Mouse (Mus musculus) adipose tissue, adult 10 weeks (tissue): Measurements from ENCODE around the gene Fam227a. TPM values are rescaled to one million over a fixed set of nuclear protein-coding genes. Genes with fewer than 3 reads are reported as not detected.

Experiments
- polyA plus RNA-seq: library from polyadenylated mRNA; stranded (reverse); fragments of 350-450 nt; fragmentation: Illumina TruSeq; extraction: RNeasy Lipid Tissue Mini Kit (QIAGEN cat#74804); gene quantifications from one replicate; pipeline ENCODE4 v1.2.3, GENCODE M21; 2014; ENCODE audit warnings: low read depth, low replicate concordance

The Fam227a gene
- 5.0 TPM for polyA plus RNA-seq

DNA sequence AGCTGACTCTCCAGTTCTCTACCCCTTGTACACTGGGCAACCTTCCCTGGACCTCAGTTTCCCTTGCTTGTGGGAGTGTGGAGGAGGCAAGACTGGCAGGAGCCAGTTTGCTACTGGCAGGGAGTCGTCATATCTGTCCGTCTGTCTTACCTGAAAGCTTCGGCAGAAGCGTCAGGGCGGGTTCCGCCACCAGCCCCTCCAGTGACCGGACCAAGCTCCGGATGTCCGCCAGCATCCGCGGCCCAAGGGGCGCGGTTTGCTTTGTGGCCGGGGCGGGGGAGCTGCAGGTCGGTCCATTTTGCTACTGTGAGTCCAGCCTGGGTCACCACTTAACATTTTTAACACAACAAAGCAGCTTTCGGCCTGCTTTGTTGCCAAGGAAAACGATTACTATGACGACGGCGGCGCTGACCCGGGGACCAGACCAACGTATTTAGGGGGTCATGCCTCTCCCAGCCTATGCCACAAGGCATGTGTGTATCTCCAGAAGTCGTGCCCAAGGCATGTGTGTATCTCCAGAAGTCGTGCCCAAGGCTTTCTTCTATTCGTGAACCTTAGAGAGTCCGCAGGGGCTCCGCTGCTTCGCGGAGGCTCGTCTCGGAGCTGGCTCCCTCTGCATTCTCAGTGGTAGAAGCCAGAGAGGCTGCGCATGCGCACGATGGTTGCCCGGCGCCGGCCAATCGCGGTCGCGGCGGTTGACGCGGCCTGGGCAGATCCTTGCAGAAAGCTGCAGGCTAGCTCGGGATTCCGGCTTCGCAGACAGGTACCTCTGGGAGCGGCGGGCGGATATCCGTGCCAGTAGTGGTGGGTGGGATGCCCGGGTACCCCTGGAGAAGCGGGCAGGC is at the start of gene Fam227a, which contains the start of gene Cby1:
TSS of gene Fam227a (minus strand) at position 426 of the 845 bp plus-strand sequence.
TSS of gene Cby1 (plus strand) at position 669 of the 845 bp plus-strand sequence.

DNA sequence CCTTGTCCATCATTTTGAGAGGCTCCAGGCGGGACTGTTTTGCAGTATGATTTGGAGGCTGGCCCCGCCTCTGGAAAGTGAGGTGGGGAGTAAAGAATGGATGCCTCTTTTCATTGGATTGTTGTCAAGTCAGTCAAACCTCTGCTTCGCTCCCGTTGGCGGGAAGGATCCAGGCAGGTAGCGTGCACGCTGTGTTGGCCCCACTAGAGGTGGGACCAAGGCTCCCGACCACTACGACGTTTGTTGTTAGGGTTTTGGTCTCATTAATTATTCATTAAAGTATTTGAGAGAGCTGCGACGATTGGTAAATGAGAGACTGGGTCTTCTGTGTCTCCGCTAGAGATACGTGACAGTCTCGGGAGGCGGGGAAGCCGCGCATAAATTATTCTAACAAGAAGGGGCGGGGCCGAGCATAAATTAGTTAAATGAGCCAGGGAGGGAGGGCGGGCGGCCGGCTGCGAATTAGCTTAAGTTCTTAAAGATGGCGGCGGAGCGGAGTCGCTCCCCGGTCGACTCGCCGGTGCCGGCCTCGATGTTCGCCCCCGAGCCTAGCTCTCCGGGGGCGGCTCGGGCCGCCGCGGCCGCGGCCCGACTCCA is 31.8 kb upstream of the Fam227a start, which contains the start of gene Gtpbp1:
TSS of gene Gtpbp1 (plus strand) at position 420 of the 597 bp plus-strand sequence.

DNA sequence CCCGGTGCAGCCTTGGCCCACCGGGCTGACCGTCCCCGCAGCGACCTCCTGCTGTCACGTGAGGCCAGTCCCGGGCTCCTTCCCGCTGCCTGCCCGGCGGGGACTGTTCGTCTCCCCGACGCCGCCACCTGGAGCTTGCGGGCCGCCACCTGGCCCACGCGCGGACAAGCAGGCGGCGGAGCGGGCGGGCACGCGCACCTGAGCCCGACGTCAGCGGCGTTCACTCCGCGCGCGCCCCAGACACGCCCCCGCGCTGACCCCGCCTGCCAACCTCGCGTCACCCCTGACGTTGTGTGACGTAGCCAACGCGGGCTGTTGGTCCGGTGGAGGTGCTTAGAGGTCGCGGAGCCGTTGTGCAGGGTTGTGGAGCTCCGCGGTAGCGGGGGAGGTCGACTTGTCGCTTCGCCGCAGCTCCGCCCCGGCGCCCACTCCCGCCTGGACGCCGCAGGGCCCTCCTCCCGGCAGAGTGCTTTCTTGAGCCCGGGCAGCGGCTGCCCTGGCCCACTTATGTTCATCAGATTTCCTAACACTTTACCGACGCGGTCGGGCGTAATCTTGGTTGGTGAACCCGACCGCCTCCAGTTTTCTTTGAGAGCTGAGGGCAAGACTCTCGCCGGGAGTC is 29.0 kb upstream of the Fam227a start, which contains the start of gene Josd1:
TSS of gene Josd1 (minus strand) at position 274 of the 622 bp plus-strand sequence.

GRCm38 (mm10) chr15:79670249-79670971 is 11.7 kb upstream of the Fam227a start, which contains the start of gene Tomm22:
Gene Tomm22, plus strand, starts transcription at chr15:79670861.

DNA sequence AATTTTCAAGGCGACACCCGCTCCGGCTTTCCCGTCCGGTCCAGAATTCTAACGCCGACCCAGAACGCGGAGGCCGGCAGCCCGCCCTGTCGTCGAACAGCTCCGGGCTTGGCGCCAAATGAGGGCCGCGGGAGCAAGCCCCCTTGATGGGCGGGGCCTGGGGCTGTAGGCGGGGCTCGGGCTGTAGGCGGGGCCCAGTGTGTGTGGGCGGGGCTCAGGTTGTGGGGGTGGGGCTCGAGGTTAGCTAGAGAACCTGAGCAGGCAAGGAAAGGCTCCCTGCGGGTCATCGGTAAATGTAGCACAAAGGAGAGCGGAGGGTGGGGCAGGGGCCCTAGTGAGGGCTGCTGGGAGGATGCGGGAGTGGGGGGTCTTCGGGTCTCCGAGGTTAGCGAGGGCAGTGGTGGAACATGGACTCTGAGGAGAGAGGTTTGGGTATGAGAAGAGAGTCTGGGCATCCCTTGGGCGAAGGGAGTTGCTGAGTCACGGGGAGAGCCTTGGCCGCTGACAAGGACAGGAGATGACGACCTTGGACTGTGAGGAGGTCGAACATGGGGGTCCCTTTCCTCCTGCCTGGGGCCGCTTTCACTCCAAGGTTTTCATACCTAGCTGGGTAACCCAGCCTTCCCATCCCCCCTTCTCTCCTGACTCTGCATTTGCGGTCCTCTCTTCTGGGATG is 53.6 kb downstream of the Fam227a start, which contains the start of gene Dmc1:
TSS of gene Dmc1 (minus strand) at position 120 of the 676 bp plus-strand sequence.

Other genes starting within 250 kb of the Fam227a start
- 58.9 TPM for gene Csnk1e, start 203.4 kb downstream of the Fam227a start, polyA plus RNA-seq
- gene Kcnj4, start 153.7 kb downstream of the Fam227a start, polyA plus RNA-seq = not detected
- 16.6 TPM for gene Kdelr3, start 142.5 kb downstream of the Fam227a start, polyA plus RNA-seq
- gene Ddx17, start 112.2 kb downstream of the Fam227a start, polyA plus RNA-seq = 340 TPM
- 1.0 TPM for gene Dmc1, start 53.8 kb downstream of the Fam227a start, polyA plus RNA-seq
- gene Cby1, start 243 bp upstream of the Fam227a start, polyA plus RNA-seq = 23.7 TPM
- 102 TPM for gene Tomm22, start 11.9 kb upstream of the Fam227a start, polyA plus RNA-seq
- 28.7 TPM for gene Josd1, start 29.0 kb upstream of the Fam227a start, polyA plus RNA-seq
- gene Gtpbp1, start 31.9 kb upstream of the Fam227a start, polyA plus RNA-seq = 29.5 TPM
- gene Sun2, start 83.6 kb upstream of the Fam227a start, polyA plus RNA-seq = 89.3 TPM
- gene Dnal4, start 118.9 kb upstream of the Fam227a start, polyA plus RNA-seq = 28.9 TPM
- 6.2 TPM for gene Nptxr, start 145.8 kb upstream of the Fam227a start, polyA plus RNA-seq
- gene Npcd, start 175.3 kb upstream of the Fam227a start, polyA plus RNA-seq = 1.1 TPM
- gene Cbx6, start 175.7 kb upstream of the Fam227a start, polyA plus RNA-seq = 64.2 TPM
- gene Apobec3, start 232.7 kb upstream of the Fam227a start, polyA plus RNA-seq = 76.7 TPM